ENCODE assay signal across 15 mouse cellular contexts in genomic region chr7:27161744-27162143, GRCm38 (mm10). TPM values are rescaled to one million over a fixed set of nuclear protein-coding genes. Genes with fewer than 3 reads are reported as not detected.
DNase-seq lines count a peak whose midpoint lies in the region; ATAC-seq and TF ChIP-seq lines count a peak whose summit lies in the region.
"Had no signal": no experiment of that assay in that cellular context is flagged by ENCODE, and none has a peak within 500 bp of the region (broad histone marks: within the 10 kb centered on the region; RNA-seq: fewer than 3 reads in every experiment).

No protein-coding gene starts in this region.

- no peak overlapping the region for H3K4me2 ChIP-seq in intestine, embryonic 16.5 days (ENCODE audit: low read depth, low read length)
- no peak overlapping the region for H3K4me2 ChIP-seq in intestine, embryonic 15.5 days (replicated peaks)
- H3K4me2 ChIP-seq in neural tube, embryonic 13.5 days: 0 out of 2 replicates have a peak overlapping the region, but pooled peaks have one; percentile 13
- no peak overlapping the region for H3K4me2 ChIP-seq in stomach, embryonic 16.5 days (ENCODE audit: low read depth, low read length)
- H3K4me2 ChIP-seq: heart, embryonic 15.5 days had no signal

- 0 out of 2 replicates have a peak overlapping the region, but pooled peaks have one; percentile 8 for H3K9ac ChIP-seq in intestine, embryonic 16.5 days (ENCODE audit: low read depth, low read length)
- H3K9ac ChIP-seq in intestine, embryonic 15.5 days: no peak overlapping the region
- peak overlapping the region; percentile 50 for H3K9ac ChIP-seq in neural tube, embryonic 13.5 days
- peak overlapping the region; percentile 34; the same call in 1 of the 2 replicates for H3K9ac ChIP-seq in stomach, embryonic 16.5 days (ENCODE audit: low read length)
- H3K9ac ChIP-seq: heart, embryonic 15.5 days; liver, embryonic 14.5 days had no signal

- no peaks in the 10 kb centered on the region for H3K27me3 ChIP-seq in cerebellum, adult 2 months (ENCODE audit: control insufficient read depth, insufficient read depth, low read length)
- H3K27me3 ChIP-seq in intestine, embryonic 16.5 days (replicated peaks; ENCODE audit: control insufficient read depth, insufficient read depth, low read length): no peaks in the 10 kb centered on the region
- no peaks in the 10 kb centered on the region for H3K27me3 ChIP-seq in intestine, embryonic 15.5 days (replicated peaks)
- no peaks in the 10 kb centered on the region for H3K27me3 ChIP-seq in neural tube, embryonic 13.5 days
- H3K27me3 ChIP-seq in stomach, embryonic 16.5 days (ENCODE audit: control insufficient read depth, insufficient read depth, low read length): no peaks in the 10 kb centered on the region
- H3K27me3 ChIP-seq: heart, embryonic 15.5 days had no signal

- WGBS in cerebellum, adult 2 months: 59% methylated on average over 4 of the region's 4 CpGs
- 77% methylated on average over 4 of the region's 4 CpGs for WGBS in intestine, embryonic 16.5 days
- 84% methylated on average over 4 of the region's 4 CpGs for WGBS in intestine, embryonic 15.5 days
- WGBS in neural tube, embryonic 13.5 days: 87% methylated on average over 4 of the region's 4 CpGs
- WGBS in stomach, embryonic 16.5 days: 84% methylated on average over 4 of the region's 4 CpGs

- peaks cover 23% of the 10 kb centered on the region for H3K36me3 ChIP-seq in intestine, embryonic 16.5 days (ENCODE audit: control insufficient read depth, insufficient read depth, low read length)
- H3K36me3 ChIP-seq in intestine, embryonic 15.5 days: peaks cover 17% of the 10 kb centered on the region; the same call in 1 of the 2 replicates
- peaks cover 60% of the 10 kb centered on the region for H3K36me3 ChIP-seq in neural tube, embryonic 13.5 days
- H3K36me3 ChIP-seq in stomach, embryonic 16.5 days (ENCODE audit: control insufficient read depth, insufficient read depth, low read length): peaks cover 29% of the 10 kb centered on the region

- H3K9me3 ChIP-seq in intestine, embryonic 16.5 days (ENCODE audit: control insufficient read depth, low read length): no peaks in the 10 kb centered on the region
- H3K9me3 ChIP-seq in intestine, embryonic 15.5 days: no peaks in the 10 kb centered on the region
- no peaks in the 10 kb centered on the region for H3K9me3 ChIP-seq in neural tube, embryonic 13.5 days
- no peaks in the 10 kb centered on the region for H3K9me3 ChIP-seq in stomach, embryonic 16.5 days (replicated peaks; ENCODE audit: control insufficient read depth, low read length)
- H3K9me3 ChIP-seq: heart, embryonic 15.5 days had no signal

- peak; percentile 40 for DNase-seq in cerebellum, adult 9-11 months
- no peak for DNase-seq in cerebellum, adult 2 months
- DNase-seq in neural tube, embryonic 10.5 days (ENCODE audit: extremely low spot score, low spot score): no peak
- DNase-seq in B cell, adult 2 months: no peak
- DNase-seq: kidney, adult 8-10 months; right cerebral cortex, adult 18-20 months had no signal

- ATAC-seq in intestine, embryonic 16.5 days: no peak
- ATAC-seq in intestine, embryonic 15.5 days: no peak
- ATAC-seq in neural tube, embryonic 13.5 days (ENCODE audit: low read depth): no peak
- no peak for ATAC-seq in stomach, embryonic 16.5 days (ENCODE audit: insufficient read depth, low FRiP score)
- ATAC-seq: activated CD4-positive, CD25-positive, alpha-beta regulatory T cell, adult 4 months had no signal

- H3K27ac ChIP-seq in cerebellum, adult 2 months (ENCODE audit: insufficient read depth, low read length): no peak overlapping the region
- H3K27ac ChIP-seq in intestine, embryonic 16.5 days (ENCODE audit: low read length): no peak overlapping the region
- H3K27ac ChIP-seq in intestine, embryonic 15.5 days: no peak overlapping the region
- no peak overlapping the region for H3K27ac ChIP-seq in neural tube, embryonic 13.5 days (replicated peaks)
- H3K27ac ChIP-seq in stomach, embryonic 16.5 days (ENCODE audit: low read length): no peak overlapping the region
- H3K27ac ChIP-seq: heart, embryonic 15.5 days; liver, embryonic 14.5 days; macrophage had no signal

- no peak for TF ChIP-seq POLR2A in cerebellum, adult 2 months (IDR thresholded peaks at IDR 0.05; ENCODE audit: borderline replicate concordance, insufficient read depth, low read length)

- no peak overlapping the region for H3K4me3 ChIP-seq in cerebellum, adult 2 months (replicated peaks; ENCODE audit: insufficient read depth, low read depth, low read length)
- no peak overlapping the region for H3K4me3 ChIP-seq in intestine, embryonic 16.5 days (ENCODE audit: low read length)
- H3K4me3 ChIP-seq in intestine, embryonic 15.5 days (replicated peaks): no peak overlapping the region
- no peak overlapping the region for H3K4me3 ChIP-seq in neural tube, embryonic 13.5 days
- H3K4me3 ChIP-seq in stomach, embryonic 16.5 days (replicated peaks; ENCODE audit: low read length): no peak overlapping the region
- H3K4me3 ChIP-seq: heart, embryonic 15.5 days had no signal

- peaks cover 46% of the 10 kb centered on the region for H3K4me1 ChIP-seq in cerebellum, adult 2 months (ENCODE audit: control insufficient read depth, insufficient read depth, low read length)
- peaks cover 56% of the 10 kb centered on the region for H3K4me1 ChIP-seq in intestine, embryonic 16.5 days (ENCODE audit: control insufficient read depth, insufficient read depth, low read length)
- peaks cover 49% of the 10 kb centered on the region for H3K4me1 ChIP-seq in intestine, embryonic 15.5 days (replicated peaks)
- H3K4me1 ChIP-seq in neural tube, embryonic 13.5 days (replicated peaks): peaks cover 62% of the 10 kb centered on the region
- peaks cover 52% of the 10 kb centered on the region for H3K4me1 ChIP-seq in stomach, embryonic 16.5 days (ENCODE audit: control insufficient read depth, insufficient read depth, low read length)

- TF ChIP-seq CTCF in cerebellum, adult 2 months (IDR thresholded peaks at IDR 0.05; ENCODE audit: borderline replicate concordance, insufficient read depth, low read depth, low read length): no peak

RNA-seq across cellular contexts. Expression of gene Egln2, which starts 4.9 kb away (rescaled TPM):
- 115 and 120 TPM in 2 replicates for polyA plus RNA-seq in cerebellum, adult 2 months (2012; rRNA removed)
- polyA plus RNA-seq in intestine, embryonic 16.5 days (2015; fragmentation: Nextera tagmentation; extraction: Ambion mirVana): 66.1 and 72.4 TPM in 2 replicates
- 68.1 and 73.0 TPM in 2 replicates for polyA plus RNA-seq in intestine, embryonic 15.5 days (2015; fragmentation: Nextera tagmentation; extraction: Ambion mirVana)
- polyA plus RNA-seq in neural tube, embryonic 13.5 days (2015; fragmentation: Nextera tagmentation; extraction: Ambion mirVana): 78.8 and 89.1 TPM in 2 replicates
- 55.8 and 56.3 TPM in 2 replicates for polyA plus RNA-seq in stomach, embryonic 16.5 days (2015; fragmentation: Nextera tagmentation; extraction: Ambion mirVana)

RNA-seq across cellular contexts. Expression of gene Cyp2t4, which starts 8.2 kb away (rescaled TPM):
- polyA plus RNA-seq in cerebellum, adult 2 months (2012; rRNA removed): not detected in 2 replicates
- polyA plus RNA-seq in intestine, embryonic 16.5 days (2015; fragmentation: Nextera tagmentation; extraction: Ambion mirVana): 0.09 TPM in 1 of 2 replicates, not detected in the other
- 0.09 and 0.16 TPM in 2 replicates for polyA plus RNA-seq in intestine, embryonic 15.5 days (2015; fragmentation: Nextera tagmentation; extraction: Ambion mirVana)
- 0.21 TPM in 1 of 2 replicates, not detected in the other for polyA plus RNA-seq in neural tube, embryonic 13.5 days (2015; fragmentation: Nextera tagmentation; extraction: Ambion mirVana)
- polyA plus RNA-seq in stomach, embryonic 16.5 days (2015; fragmentation: Nextera tagmentation; extraction: Ambion mirVana): 0.18 and 0.31 TPM in 2 replicates
- polyA plus RNA-seq: frontal cortex, adult 2 months; heart, embryonic 15.5 days; liver, embryonic 14.5 days; macrophage had no signal

RNA-seq across cellular contexts. Expression of gene Rab4b, which starts 17.0 kb away (rescaled TPM):
- polyA plus RNA-seq in cerebellum, adult 2 months (2012; rRNA removed): 175 and 176 TPM in 2 replicates
- polyA plus RNA-seq in intestine, embryonic 16.5 days (2015; fragmentation: Nextera tagmentation; extraction: Ambion mirVana): 69.9 and 70.1 TPM in 2 replicates
- polyA plus RNA-seq in intestine, embryonic 15.5 days (2015; fragmentation: Nextera tagmentation; extraction: Ambion mirVana): 65.4 and 66.3 TPM in 2 replicates
- polyA plus RNA-seq in neural tube, embryonic 13.5 days (2015; fragmentation: Nextera tagmentation; extraction: Ambion mirVana): 114 and 125 TPM in 2 replicates
- polyA plus RNA-seq in stomach, embryonic 16.5 days (2015; fragmentation: Nextera tagmentation; extraction: Ambion mirVana): 68.9 and 72.7 TPM in 2 replicates

RNA-seq across cellular contexts. Expression of gene Gm21983, which starts 19.1 kb away (rescaled TPM):
- not detected in 2 replicates for polyA plus RNA-seq in cerebellum, adult 2 months (2012; rRNA removed)
- not detected in 2 replicates for polyA plus RNA-seq in intestine, embryonic 16.5 days (2015; fragmentation: Nextera tagmentation; extraction: Ambion mirVana)
- polyA plus RNA-seq in intestine, embryonic 15.5 days (2015; fragmentation: Nextera tagmentation; extraction: Ambion mirVana): not detected in 2 replicates
- 0.35 TPM in 1 of 2 replicates, not detected in the other for polyA plus RNA-seq in neural tube, embryonic 13.5 days (2015; fragmentation: Nextera tagmentation; extraction: Ambion mirVana)
- polyA plus RNA-seq in stomach, embryonic 16.5 days (2015; fragmentation: Nextera tagmentation; extraction: Ambion mirVana): not detected in 2 replicates
- polyA plus RNA-seq: heart, embryonic 15.5 days; macrophage had no signal

RNA-seq across cellular contexts. Expression of gene Mia, which starts 19.2 kb away (rescaled TPM):
- 11.2 and 16.9 TPM in 2 replicates for polyA plus RNA-seq in cerebellum, adult 2 months (2012; rRNA removed)
- 3.8 and 5.1 TPM in 2 replicates for polyA plus RNA-seq in intestine, embryonic 16.5 days (2015; fragmentation: Nextera tagmentation; extraction: Ambion mirVana)
- 6.4 and 9.4 TPM in 2 replicates for polyA plus RNA-seq in intestine, embryonic 15.5 days (2015; fragmentation: Nextera tagmentation; extraction: Ambion mirVana)
- polyA plus RNA-seq in neural tube, embryonic 13.5 days (2015; fragmentation: Nextera tagmentation; extraction: Ambion mirVana): 9.7 and 13.9 TPM in 2 replicates
- 8.0 and 9.3 TPM in 2 replicates for polyA plus RNA-seq in stomach, embryonic 16.5 days (2015; fragmentation: Nextera tagmentation; extraction: Ambion mirVana)
- polyA plus RNA-seq: macrophage had no signal
